Mouse (Mus musculus): ENCODE data around the gene Bdkrb2. TPM values are rescaled to one million over a fixed set of nuclear protein-coding genes. Genes with fewer than 3 reads are reported as not detected.

Gene Bdkrb2
- 0.58 and 0.90 TPM in 2 replicates for polyA plus RNA-seq (2011; ENCODE audit: insufficient read length, low read depth, missing spikeins)

- no peak for TF ChIP-seq POLR2A (IDR thresholded peaks at IDR 0.05; ENCODE audit: low read depth, low read length)
- TF ChIP-seq CTCF (IDR thresholded peaks at IDR 0.05; ENCODE audit: borderline replicate concordance, insufficient read depth, low read length): no peak
- no peaks in the 10 kb centered on the region; the same call in 1 of the 2 replicates for H3K4me1 ChIP-seq (ENCODE audit: control insufficient read depth, insufficient read depth, low read length)
- no peak within 1 kb of the TSS for H3K27ac ChIP-seq (ENCODE audit: insufficient read depth, low read length)
- H3K4me3 ChIP-seq (ENCODE audit: insufficient read depth, low read length): peak within 1 kb of the TSS; percentile 10; the same call in 1 of the 2 replicates
Measured at GRCm38 (mm10) chr12:105562936-105563680, at the start of gene Bdkrb2. Gene Bdkrb2 (plus strand): TSS chr12:105563226.

- TF ChIP-seq CTCF (IDR thresholded peaks at IDR 0.05; ENCODE audit: borderline replicate concordance, insufficient read depth, low read length) (no peak), POLR2A (IDR thresholded peaks at IDR 0.05; ENCODE audit: low read depth, low read length) (no peak)
- Histone ChIP-seq H3K27ac (ENCODE audit: insufficient read depth, low read length) (no peak overlapping the region), H3K4me3 (ENCODE audit: insufficient read depth, low read length) (no peak overlapping the region), H3K4me1 (ENCODE audit: control insufficient read depth, insufficient read depth, low read length) (no peaks in the 10 kb centered on the region)
Measured at GRCm38 (mm10) chr12:105514111-105514510, 48.9 kb upstream of the Bdkrb2 start.

- H3K27ac ChIP-seq (ENCODE audit: insufficient read depth, low read length): no peak overlapping the region
- H3K4me1 ChIP-seq (ENCODE audit: control insufficient read depth, insufficient read depth, low read length): 0 out of 2 replicates have a peak, but pooled peaks cover 4% of the 10 kb centered on the region
- TF ChIP-seq POLR2A (IDR thresholded peaks at IDR 0.05; ENCODE audit: low read depth, low read length) (no peak), CTCF (IDR thresholded peaks at IDR 0.05; ENCODE audit: borderline replicate concordance, insufficient read depth, low read length) (no peak)
- no peak overlapping the region for H3K4me3 ChIP-seq (ENCODE audit: insufficient read depth, low read length)
Measured at GRCm38 (mm10) chr12:105517026-105517675, 45.9 kb upstream of the Bdkrb2 start.

GRCm38 (mm10) chr12:105519851-105520250, 43.2 kb upstream of the Bdkrb2 start:
- no peak overlapping the region for H3K4me3 ChIP-seq (ENCODE audit: insufficient read depth, low read length)
- H3K27ac ChIP-seq (ENCODE audit: insufficient read depth, low read length): no peak overlapping the region
- 0 out of 2 replicates have a peak, but pooled peaks cover 4% of the 10 kb centered on the region for H3K4me1 ChIP-seq (ENCODE audit: control insufficient read depth, insufficient read depth, low read length)
- TF ChIP-seq POLR2A (IDR thresholded peaks at IDR 0.05; ENCODE audit: low read depth, low read length): no peak
- TF ChIP-seq CTCF (IDR thresholded peaks at IDR 0.05; ENCODE audit: borderline replicate concordance, insufficient read depth, low read length): no peak

- 0 out of 2 replicates have a peak, but pooled peaks cover 4% of the 10 kb centered on the region for H3K4me1 ChIP-seq (ENCODE audit: control insufficient read depth, insufficient read depth, low read length)
- no peak overlapping the region for H3K27ac ChIP-seq (ENCODE audit: insufficient read depth, low read length)
- TF ChIP-seq POLR2A (IDR thresholded peaks at IDR 0.05; ENCODE audit: low read depth, low read length): no peak
- no peak for TF ChIP-seq CTCF (IDR thresholded peaks at IDR 0.05; ENCODE audit: borderline replicate concordance, insufficient read depth, low read length)
- H3K4me3 ChIP-seq (ENCODE audit: insufficient read depth, low read length): no peak overlapping the region
Measured at GRCm38 (mm10) chr12:105521170-105521762, 41.8 kb upstream of the Bdkrb2 start.

GRCm38 (mm10) chr12:105523737-105524136, 39.3 kb upstream of the Bdkrb2 start:
- H3K4me3 ChIP-seq (ENCODE audit: insufficient read depth, low read length): no peak overlapping the region
- no peak overlapping the region for H3K27ac ChIP-seq (ENCODE audit: insufficient read depth, low read length)
- H3K4me1 ChIP-seq (ENCODE audit: control insufficient read depth, insufficient read depth, low read length): 0 out of 2 replicates have a peak, but pooled peaks cover 4% of the 10 kb centered on the region
- TF ChIP-seq POLR2A (IDR thresholded peaks at IDR 0.05; ENCODE audit: low read depth, low read length) (no peak), CTCF (IDR thresholded peaks at IDR 0.05; ENCODE audit: borderline replicate concordance, insufficient read depth, low read length) (no peak)

- Histone ChIP-seq H3K4me3 (ENCODE audit: insufficient read depth, low read length) (no peak overlapping the region), H3K27ac (ENCODE audit: insufficient read depth, low read length) (no peak overlapping the region), H3K4me1 (ENCODE audit: control insufficient read depth, insufficient read depth, low read length) (no peaks in the 10 kb centered on the region)
- TF ChIP-seq CTCF (IDR thresholded peaks at IDR 0.05; ENCODE audit: borderline replicate concordance, insufficient read depth, low read length): no peak
- no peak for TF ChIP-seq POLR2A (IDR thresholded peaks at IDR 0.05; ENCODE audit: low read depth, low read length)
Measured at GRCm38 (mm10) chr12:105526186-105526585, 36.8 kb upstream of the Bdkrb2 start.

GRCm38 (mm10) chr12:105526829-105527228, 36.2 kb upstream of the Bdkrb2 start:
- Histone ChIP-seq H3K4me3 (ENCODE audit: insufficient read depth, low read length) (no peak overlapping the region), H3K4me1 (ENCODE audit: control insufficient read depth, insufficient read depth, low read length) (no peaks in the 10 kb centered on the region), H3K27ac (ENCODE audit: insufficient read depth, low read length) (no peak overlapping the region)
- no peak for TF ChIP-seq POLR2A (IDR thresholded peaks at IDR 0.05; ENCODE audit: low read depth, low read length)
- TF ChIP-seq CTCF (IDR thresholded peaks at IDR 0.05; ENCODE audit: borderline replicate concordance, insufficient read depth, low read length): no peak

GRCm38 (mm10) chr12:105529545-105529944, 33.5 kb upstream of the Bdkrb2 start:
- no peak overlapping the region for H3K4me3 ChIP-seq (ENCODE audit: insufficient read depth, low read length)
- TF ChIP-seq CTCF (IDR thresholded peaks at IDR 0.05; ENCODE audit: borderline replicate concordance, insufficient read depth, low read length) (no peak), POLR2A (IDR thresholded peaks at IDR 0.05; ENCODE audit: low read depth, low read length) (no peak)
- H3K27ac ChIP-seq (ENCODE audit: insufficient read depth, low read length): no peak overlapping the region
- H3K4me1 ChIP-seq (ENCODE audit: control insufficient read depth, insufficient read depth, low read length): no peaks in the 10 kb centered on the region

All from embryonic fibroblast, embryonic 13.5 days (primary cell).